Mouse (Mus musculus): ENCODE measurements around the gene Pld5. TPM values are rescaled to one million over a fixed set of nuclear protein-coding genes. Genes with fewer than 3 reads are reported as not detected.

Pld5 gene
- polyA plus RNA-seq, 1 experiment from 2014 or later: 0.60 TPM

DNA sequence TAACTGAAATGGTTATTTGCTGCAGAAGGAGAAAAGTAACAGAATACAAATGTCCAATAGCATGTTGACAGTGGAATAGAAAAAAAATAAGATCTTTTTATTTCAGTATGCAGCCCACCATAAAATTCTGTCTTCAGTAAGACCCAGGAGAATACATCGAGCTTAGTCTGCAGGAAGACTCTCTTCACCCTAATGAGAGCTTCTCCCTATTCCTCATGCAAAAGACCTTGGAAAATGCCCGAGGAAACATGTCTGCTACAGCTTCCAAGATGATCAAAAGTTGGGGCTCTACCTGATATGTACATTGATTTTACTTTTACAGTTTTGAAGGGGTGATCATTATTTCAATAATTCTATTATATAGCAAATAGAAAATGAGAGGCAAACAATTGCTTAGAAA, 108.0 kb downstream of the Pld5 start:
- H3K4me2 ChIP-seq: no peak overlapping the region
- H3K4me1 ChIP-seq (replicated peaks): no peaks in the 10 kb centered on the region
- ATAC-seq (ENCODE audit: insufficient number of reproducible peaks, low FRiP score): no peak
- H3K27me3 ChIP-seq (replicated peaks): no peaks in the 10 kb centered on the region
- WGBS: 82% methylated on average over 2 of the region's 2 CpGs
- no peaks in the 10 kb centered on the region for H3K9me3 ChIP-seq (replicated peaks)
- H3K27ac ChIP-seq (ENCODE audit: poor library complexity, severe bottlenecking): no peak overlapping the region
- no peaks in the 10 kb centered on the region for H3K36me3 ChIP-seq
- no peak overlapping the region for H3K4me3 ChIP-seq
- no peak overlapping the region for H3K9ac ChIP-seq

DNA sequence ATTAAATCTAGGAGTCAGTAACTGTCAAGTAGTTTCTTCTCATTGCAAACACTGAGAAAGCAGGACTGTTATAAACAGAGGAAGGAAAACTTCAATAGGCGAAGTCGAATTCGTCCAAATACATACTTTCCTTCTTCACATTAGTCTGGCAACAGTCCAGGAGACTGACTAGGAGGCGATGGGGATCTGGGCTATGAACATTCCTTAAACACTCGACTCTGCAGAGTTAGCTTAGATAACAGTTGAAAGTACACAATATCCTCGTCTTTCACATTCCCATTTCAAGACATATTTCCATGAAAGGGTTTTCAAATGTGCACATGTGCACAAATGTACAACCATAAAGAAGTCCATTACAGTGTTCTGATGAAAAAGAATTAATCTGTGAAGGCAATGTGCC, 129.8 kb downstream of the Pld5 start:
- Histone ChIP-seq H3K4me2 (no peak overlapping the region), H3K4me1 (replicated peaks) (no peaks in the 10 kb centered on the region), H3K4me3 (no peak overlapping the region), H3K36me3 (no peaks in the 10 kb centered on the region), H3K27ac (ENCODE audit: poor library complexity, severe bottlenecking) (no peak overlapping the region), H3K27me3 (replicated peaks) (no peaks in the 10 kb centered on the region), H3K9ac (no peak overlapping the region), H3K9me3 (replicated peaks) (peaks cover 5% of the 10 kb centered on the region)
- 40% methylated on average over 6 of the region's 6 CpGs for WGBS
- ATAC-seq (ENCODE audit: insufficient number of reproducible peaks, low FRiP score): no peak

DNA sequence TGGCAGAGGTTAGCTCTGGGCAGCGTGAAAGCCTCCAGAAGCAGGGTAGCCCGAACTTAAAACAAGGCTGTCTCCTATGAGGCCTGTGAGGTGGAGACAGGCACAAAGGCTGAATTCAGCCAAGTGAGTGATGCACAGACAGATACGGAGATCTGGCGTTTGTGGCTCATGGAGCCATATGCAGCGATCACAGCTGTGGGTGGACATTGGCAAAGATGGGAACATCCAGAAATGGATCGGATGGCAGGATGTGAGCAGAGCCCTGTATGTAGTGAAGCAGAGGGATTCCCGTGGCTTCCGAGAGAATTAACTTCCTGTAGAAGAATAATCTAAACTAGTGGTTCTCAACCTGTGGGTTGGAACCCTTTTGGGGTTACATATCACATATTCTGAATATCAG, 140.7 kb downstream of the Pld5 start:
- Histone ChIP-seq H3K27ac (ENCODE audit: poor library complexity, severe bottlenecking) (no peak overlapping the region), H3K36me3 (no peaks in the 10 kb centered on the region), H3K4me1 (replicated peaks) (no peaks in the 10 kb centered on the region), H3K4me3 (no peak overlapping the region), H3K4me2 (no peak overlapping the region), H3K9me3 (replicated peaks) (0 out of 2 replicates have a peak, but pooled peaks cover 11% of the 10 kb centered on the region), H3K27me3 (replicated peaks) (peaks cover 10% of the 10 kb centered on the region; the same call in 1 of the 2 replicates), H3K9ac (no peak overlapping the region)
- no peak for ATAC-seq (ENCODE audit: insufficient number of reproducible peaks, low FRiP score)
- WGBS: 85% methylated on average over 8 of the region's 8 CpGs

DNA sequence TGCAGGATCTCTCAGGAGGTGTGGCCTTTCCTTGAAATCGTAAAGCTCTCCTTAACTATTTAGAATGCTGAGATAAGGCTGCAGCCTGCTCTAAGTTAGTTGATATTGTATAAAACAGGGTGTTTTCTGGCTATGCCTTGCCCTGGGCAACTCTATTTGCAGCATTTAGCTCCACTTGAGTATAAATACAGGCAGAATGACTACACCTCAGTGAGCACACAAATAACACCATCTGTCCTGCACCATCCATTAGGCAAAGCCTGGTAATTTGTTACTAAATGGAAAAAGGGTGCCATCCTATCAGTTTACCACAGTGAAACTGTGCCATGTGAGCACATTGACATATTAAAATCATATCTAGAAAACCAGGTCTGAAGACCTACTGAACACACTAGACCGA, 149.3 kb downstream of the Pld5 start:
- H3K9ac ChIP-seq: no peak overlapping the region

DNA sequence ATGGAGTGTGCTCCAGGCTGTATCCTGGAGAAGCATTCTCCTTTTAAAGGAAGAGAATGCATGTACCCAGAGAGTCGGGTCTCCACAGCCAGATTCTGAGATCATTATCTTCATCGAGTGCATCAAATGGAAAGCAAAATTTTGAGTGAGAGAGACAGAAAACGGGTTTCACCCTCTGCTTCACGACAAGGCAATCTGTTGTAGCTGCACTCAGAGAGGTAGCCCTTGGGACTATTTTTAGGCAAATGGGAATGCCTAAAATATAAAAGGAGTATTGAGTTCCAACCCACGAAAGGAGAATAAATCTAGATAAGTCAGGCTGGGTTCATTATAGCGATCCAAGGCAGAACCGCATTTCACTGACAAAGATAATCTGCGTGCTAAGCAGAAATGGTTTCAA, 150.7 kb downstream of the Pld5 start:
- H3K4me2 ChIP-seq: peak overlapping the region; percentile 50
- H3K36me3 ChIP-seq: no peaks in the 10 kb centered on the region
- no peak overlapping the region for H3K27ac ChIP-seq (ENCODE audit: poor library complexity, severe bottlenecking)
- peaks cover 60% of the 10 kb centered on the region for H3K27me3 ChIP-seq (replicated peaks)
- ATAC-seq (ENCODE audit: insufficient number of reproducible peaks, low FRiP score): no peak
- H3K9me3 ChIP-seq (replicated peaks): 0 out of 2 replicates have a peak, but pooled peaks cover 5% of the 10 kb centered on the region
- H3K9ac ChIP-seq: no peak overlapping the region
- H3K4me3 ChIP-seq: no peak overlapping the region
- peaks cover 16% of the 10 kb centered on the region for H3K4me1 ChIP-seq (replicated peaks)
- WGBS: 45% methylated on average over 8 of the region's 8 CpGs

More for the DNA sequence above, 149.3 kb downstream of the Pld5 start:
- WGBS: 49% methylated on average over 2 of the region's 2 CpGs
- Histone ChIP-seq H3K36me3 (no peaks in the 10 kb centered on the region), H3K4me1 (replicated peaks) (peaks cover 16% of the 10 kb centered on the region), H3K4me3 (no peak overlapping the region), H3K27ac (ENCODE audit: poor library complexity, severe bottlenecking) (no peak overlapping the region), H3K4me2 (no peak overlapping the region), H3K27me3 (replicated peaks) (peaks cover 48% of the 10 kb centered on the region), H3K9me3 (replicated peaks) (0 out of 2 replicates have a peak, but pooled peaks cover 5% of the 10 kb centered on the region)
- no peak for ATAC-seq (ENCODE audit: insufficient number of reproducible peaks, low FRiP score)

DNA sequence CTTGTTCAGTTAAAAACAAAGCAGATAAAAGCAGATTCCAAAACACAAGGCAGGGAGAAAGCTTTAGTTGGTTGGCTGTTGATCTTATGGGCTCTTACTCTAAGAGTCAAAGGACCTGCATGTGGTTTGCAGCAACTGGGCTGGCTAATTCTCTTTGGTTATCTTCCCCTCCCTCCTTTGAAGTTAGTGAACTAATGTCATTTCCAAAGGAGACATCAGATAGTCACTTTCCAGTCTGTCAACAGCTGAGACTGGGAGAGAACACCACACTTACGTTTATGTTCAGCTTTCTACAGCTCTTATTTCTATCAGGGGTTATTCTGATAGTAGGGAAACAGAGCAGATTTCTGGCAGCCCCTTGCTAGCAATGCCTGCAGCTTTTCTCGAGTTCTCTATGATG, 151.3 kb downstream of the Pld5 start:
- H3K36me3 ChIP-seq: no peaks in the 10 kb centered on the region
- WGBS: 9% methylated on average over 2 of the region's 2 CpGs
- peaks cover 16% of the 10 kb centered on the region for H3K4me1 ChIP-seq (replicated peaks)
- H3K9ac ChIP-seq: no peak overlapping the region
- H3K27ac ChIP-seq (ENCODE audit: poor library complexity, severe bottlenecking): no peak overlapping the region
- 0 out of 2 replicates have a peak, but pooled peaks have one; percentile 64 for ATAC-seq (ENCODE audit: insufficient number of reproducible peaks, low FRiP score)
- peaks cover 66% of the 10 kb centered on the region for H3K27me3 ChIP-seq (replicated peaks)
- 0 out of 2 replicates have a peak, but pooled peaks cover 5% of the 10 kb centered on the region for H3K9me3 ChIP-seq (replicated peaks)
- H3K4me2 ChIP-seq: no peak overlapping the region
- no peak overlapping the region for H3K4me3 ChIP-seq

DNA sequence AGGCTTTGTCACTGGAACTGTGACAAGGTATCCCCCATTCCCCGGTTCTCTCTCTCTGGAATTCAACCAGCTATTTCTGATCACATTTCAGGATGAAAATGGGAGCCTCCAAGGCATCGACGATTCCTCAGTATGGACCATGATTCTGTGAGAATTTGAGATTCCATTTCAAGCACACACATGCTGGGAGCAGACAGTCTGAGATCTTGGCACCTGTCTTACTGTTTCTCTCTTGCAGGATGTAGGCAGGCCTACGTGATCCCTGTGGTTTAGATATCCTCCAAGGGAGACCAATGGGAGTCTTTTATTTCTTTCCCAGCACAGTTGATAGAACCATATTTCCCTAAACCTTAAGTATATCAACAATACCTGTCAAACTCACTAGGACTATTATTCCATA, 159.5 kb downstream of the Pld5 start:
- Histone ChIP-seq H3K4me2 (no peak overlapping the region), H3K4me3 (no peak overlapping the region), H3K9ac (no peak overlapping the region), H3K9me3 (replicated peaks) (no peaks in the 10 kb centered on the region), H3K27me3 (replicated peaks) (peaks cover 23% of the 10 kb centered on the region), H3K27ac (ENCODE audit: poor library complexity, severe bottlenecking) (no peak overlapping the region), H3K36me3 (no peaks in the 10 kb centered on the region), H3K4me1 (replicated peaks) (no peaks in the 10 kb centered on the region)
- 88% methylated on average over 4 of the region's 4 CpGs for WGBS
- no peak for ATAC-seq (ENCODE audit: insufficient number of reproducible peaks, low FRiP score)

DNA sequence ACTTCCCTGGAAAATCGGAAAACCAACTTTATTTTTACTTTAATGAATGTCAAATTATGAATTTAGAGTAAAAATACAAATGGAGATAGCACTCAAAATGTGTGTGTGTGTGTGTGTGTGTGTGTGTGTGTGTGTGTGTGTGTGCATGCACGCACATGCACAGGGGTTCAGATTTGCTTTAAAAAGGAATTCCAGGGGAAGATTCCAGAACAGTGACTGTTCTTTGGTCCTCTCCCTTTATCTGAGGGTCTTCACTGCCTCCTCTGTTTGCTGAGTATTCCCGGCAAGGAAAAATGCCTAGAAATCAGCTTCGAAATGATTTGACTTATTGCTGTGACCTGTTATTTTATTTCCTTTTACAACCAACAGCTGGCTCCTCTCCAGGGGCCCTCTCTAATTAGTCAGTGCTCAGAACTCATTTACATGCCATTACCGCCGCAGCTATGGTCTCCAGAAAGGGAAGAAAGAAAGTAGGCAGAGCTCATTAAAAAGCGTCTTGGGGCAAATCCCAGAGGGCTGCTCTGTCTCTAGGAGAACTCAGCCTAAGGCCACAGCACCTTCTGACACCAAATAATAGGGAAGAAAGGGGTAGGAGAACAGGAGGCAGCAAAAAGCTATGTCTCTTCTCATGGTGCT, 176.3 kb downstream of the Pld5 start:
- Histone ChIP-seq H3K4me1 (replicated peaks) (no peaks in the 10 kb centered on the region), H3K4me3 (no peak overlapping the region), H3K9me3 (replicated peaks) (no peaks in the 10 kb centered on the region), H3K9ac (no peak overlapping the region), H3K36me3 (no peaks in the 10 kb centered on the region), H3K27me3 (replicated peaks) (no peaks in the 10 kb centered on the region), H3K4me2 (no peak overlapping the region), H3K27ac (ENCODE audit: poor library complexity, severe bottlenecking) (no peak overlapping the region)
- ATAC-seq (ENCODE audit: insufficient number of reproducible peaks, low FRiP score): no peak
- 48% methylated on average over 7 of the region's 7 CpGs for WGBS

DNA sequence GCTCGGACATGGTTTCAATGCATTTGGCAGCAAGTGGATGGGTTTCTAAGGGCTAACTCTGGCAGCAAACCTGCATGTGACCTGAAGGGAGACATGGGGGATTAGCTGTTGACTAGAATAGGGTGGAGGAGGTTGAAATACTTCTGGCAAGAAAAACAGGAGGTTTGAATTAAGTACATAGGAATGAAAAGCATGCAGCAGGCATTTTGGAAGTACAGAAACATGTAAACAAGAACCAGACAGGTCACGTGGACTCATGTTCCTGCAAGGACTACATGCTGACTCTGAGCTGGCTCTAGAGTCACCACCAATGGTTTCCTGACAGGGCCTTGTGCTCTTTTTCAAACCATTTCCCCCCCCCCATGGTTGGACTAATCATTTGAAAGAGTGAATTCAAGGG, 183.0 kb downstream of the Pld5 start:
- H3K9ac ChIP-seq: no peak overlapping the region
- H3K27ac ChIP-seq (ENCODE audit: poor library complexity, severe bottlenecking): no peak overlapping the region
- H3K9me3 ChIP-seq (replicated peaks): no peaks in the 10 kb centered on the region
- 0 out of 2 replicates have a peak, but pooled peaks cover 4% of the 10 kb centered on the region for H3K4me1 ChIP-seq (replicated peaks)
- ATAC-seq (ENCODE audit: insufficient number of reproducible peaks, low FRiP score): no peak
- H3K36me3 ChIP-seq: no peaks in the 10 kb centered on the region
- H3K4me2 ChIP-seq: no peak overlapping the region
- no peak overlapping the region for H3K4me3 ChIP-seq
- WGBS: 63% methylated on average over 2 of the region's 2 CpGs
- no peaks in the 10 kb centered on the region for H3K27me3 ChIP-seq (replicated peaks)

DNA sequence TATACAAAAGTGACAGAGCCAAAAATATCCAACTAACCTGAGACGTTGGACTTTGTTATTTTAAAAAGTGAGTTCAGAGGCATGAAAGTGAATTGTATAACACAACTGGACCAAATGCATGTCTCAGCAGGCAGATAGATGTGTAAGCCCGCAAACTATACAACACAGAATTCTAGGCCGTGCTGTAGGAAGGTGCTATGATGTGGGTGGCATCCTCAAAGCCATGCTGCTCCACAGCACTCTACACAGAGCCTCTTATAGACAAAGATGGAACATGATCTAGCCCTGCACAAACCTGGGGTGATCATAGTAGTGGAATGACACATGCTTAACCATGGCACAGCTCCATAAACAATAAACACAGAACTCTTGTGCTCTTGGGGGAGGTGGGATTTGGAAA, 185.7 kb downstream of the Pld5 start:
- Histone ChIP-seq H3K9ac (no peak overlapping the region), H3K9me3 (replicated peaks) (no peaks in the 10 kb centered on the region), H3K4me1 (replicated peaks) (0 out of 2 replicates have a peak, but pooled peaks cover 4% of the 10 kb centered on the region), H3K4me3 (no peak overlapping the region), H3K27me3 (replicated peaks) (no peaks in the 10 kb centered on the region), H3K4me2 (no peak overlapping the region), H3K27ac (ENCODE audit: poor library complexity, severe bottlenecking) (no peak overlapping the region), H3K36me3 (no peaks in the 10 kb centered on the region)
- no peak for ATAC-seq (ENCODE audit: insufficient number of reproducible peaks, low FRiP score)
- WGBS: 72% methylated on average over 3 of the region's 3 CpGs

DNA sequence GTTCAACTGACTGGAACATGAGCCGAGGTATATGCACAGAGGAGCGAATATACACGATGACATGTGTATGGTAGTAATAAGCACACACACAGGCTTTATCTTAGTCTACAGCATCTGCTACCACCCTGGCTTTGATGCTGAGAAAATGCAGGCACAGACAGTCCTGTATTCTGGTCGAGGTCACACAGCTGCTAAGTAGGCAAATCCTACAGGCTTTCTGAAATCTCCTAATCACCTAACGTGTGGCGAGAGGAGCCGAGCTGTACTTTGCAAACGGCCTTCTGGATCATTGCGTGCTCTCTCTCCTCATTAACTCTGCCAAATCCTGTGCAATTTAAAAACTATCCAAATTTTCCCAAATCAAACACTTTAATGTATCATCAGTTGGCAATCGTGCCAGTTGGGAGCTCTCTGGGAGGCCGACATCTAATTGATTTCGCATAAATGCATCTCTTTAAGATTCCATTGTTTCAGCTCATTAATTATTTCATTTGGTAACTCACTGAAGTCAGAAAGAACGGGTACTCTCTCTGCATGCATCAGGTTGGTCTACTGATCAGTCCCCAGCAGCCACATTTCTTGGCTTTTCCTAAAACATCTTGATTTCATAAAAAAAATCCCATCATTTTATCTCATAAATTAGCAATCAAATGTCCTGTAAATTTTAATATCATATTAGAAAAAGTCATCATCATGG, 189.0 kb downstream of the Pld5 start:
- 64% methylated on average over 13 of the region's 13 CpGs for WGBS
- no peak overlapping the region for H3K4me2 ChIP-seq
- no peak for ATAC-seq (ENCODE audit: insufficient number of reproducible peaks, low FRiP score)
- no peaks in the 10 kb centered on the region for H3K27me3 ChIP-seq (replicated peaks)
- no peak overlapping the region for H3K9ac ChIP-seq
- no peak overlapping the region for H3K27ac ChIP-seq (ENCODE audit: poor library complexity, severe bottlenecking)
- H3K4me3 ChIP-seq: no peak overlapping the region
- no peaks in the 10 kb centered on the region for H3K4me1 ChIP-seq (replicated peaks)
- no peaks in the 10 kb centered on the region for H3K9me3 ChIP-seq (replicated peaks)
- no peaks in the 10 kb centered on the region for H3K36me3 ChIP-seq

Data from heart, embryonic 12.5 days (tissue).